Mouse (Mus musculus) bone marrow macrophage, adult 2 months (primary cell): ENCODE results near the gene Nr2f6.

ENCODE experiments used
- CTCF ChIP-seq: IDR thresholded peaks from 2 replicates; pipeline ENCODE4 v1.5.1; 2012; ENCODE audit warnings: low read depth, mild to moderate bottlenecking, low read length, moderate library complexity
- POLR2A ChIP-seq: IDR thresholded peaks from 2 replicates; pipeline ENCODE4 v1.6.1; 2012; ENCODE audit warnings: mild to moderate bottlenecking, low read depth, low read length, borderline replicate concordance

DNA sequence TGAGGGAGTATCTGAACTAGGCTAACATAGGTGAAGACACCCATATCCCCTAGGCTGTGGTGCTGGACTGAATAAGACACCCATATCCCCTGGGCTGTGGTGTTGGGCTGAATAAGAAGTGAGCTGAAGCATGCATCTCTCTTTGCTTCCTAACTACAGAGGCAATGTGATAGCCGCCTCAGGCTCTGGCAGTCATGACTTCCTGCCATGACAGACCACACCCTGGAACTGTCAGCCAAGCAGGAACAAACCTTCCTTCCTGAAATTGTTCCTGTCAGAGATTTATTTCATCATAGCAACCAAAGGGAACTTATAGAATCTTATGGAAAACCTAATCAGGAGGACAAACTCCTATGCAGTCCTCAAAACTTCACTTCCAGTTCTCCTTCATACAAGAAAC, 6.5 kb upstream of the Nr2f6 start:
- no peak for TF ChIP-seq CTCF
- TF ChIP-seq POLR2A, result no peak
